Mouse (Mus musculus) MN1 (cell line): ENCODE measurements at regions not wholly inside any gene's neighbourhood (a gene's known extent, or its start where the extent isn't known, plus 50 kb on each side); places are given as distances from the start of the nearest gene placed in this dataset.

Source experiments
- DNase-seq: peaks from one replicate; pipeline ENCODE4 v3.0.0-alpha.2; 2016; ENCODE audit warnings: low spot score

DNA sequence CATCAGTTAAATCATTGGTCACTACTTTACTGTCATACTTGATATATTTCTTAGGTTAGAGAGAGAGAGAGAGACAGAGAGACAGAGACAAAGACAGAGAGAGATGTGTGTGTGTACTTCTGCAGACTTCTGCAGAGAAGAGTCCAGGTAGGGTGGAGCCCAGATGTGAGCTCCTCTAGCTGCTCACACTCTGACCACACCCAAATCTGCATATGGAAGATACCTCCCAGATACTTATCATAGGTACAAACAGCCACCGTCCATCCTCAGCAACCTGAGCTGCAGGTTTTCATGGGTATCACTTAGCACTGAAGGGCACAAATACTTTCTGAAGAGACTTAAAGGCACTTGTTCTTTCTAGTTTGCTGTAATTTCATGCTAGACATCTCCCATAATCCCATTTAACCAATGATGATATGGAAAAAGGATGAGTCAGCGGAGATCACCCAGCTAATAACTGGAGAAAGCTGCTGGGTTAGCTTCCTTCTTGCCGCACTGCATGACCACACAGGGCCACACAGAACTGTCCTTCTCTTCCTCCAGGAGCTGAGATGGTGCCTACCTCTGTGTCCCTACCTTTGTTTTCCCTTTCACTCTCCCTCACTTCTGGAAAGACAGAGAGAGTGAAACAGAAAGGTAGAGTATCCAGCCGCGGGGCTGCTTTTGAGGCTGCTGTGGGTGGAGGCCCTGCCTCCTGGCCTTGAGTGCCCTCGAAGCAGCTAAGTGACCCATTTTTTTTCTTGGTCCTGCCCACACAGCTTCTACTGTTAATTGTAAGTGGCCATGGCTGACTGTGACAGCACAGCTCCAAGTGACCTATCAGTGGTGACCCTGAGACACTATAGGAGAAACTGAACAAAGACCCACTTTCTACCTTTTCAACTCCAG is 214.5 kb upstream of the Ankrd55 start:
- DNase-seq = no peak

DNA sequence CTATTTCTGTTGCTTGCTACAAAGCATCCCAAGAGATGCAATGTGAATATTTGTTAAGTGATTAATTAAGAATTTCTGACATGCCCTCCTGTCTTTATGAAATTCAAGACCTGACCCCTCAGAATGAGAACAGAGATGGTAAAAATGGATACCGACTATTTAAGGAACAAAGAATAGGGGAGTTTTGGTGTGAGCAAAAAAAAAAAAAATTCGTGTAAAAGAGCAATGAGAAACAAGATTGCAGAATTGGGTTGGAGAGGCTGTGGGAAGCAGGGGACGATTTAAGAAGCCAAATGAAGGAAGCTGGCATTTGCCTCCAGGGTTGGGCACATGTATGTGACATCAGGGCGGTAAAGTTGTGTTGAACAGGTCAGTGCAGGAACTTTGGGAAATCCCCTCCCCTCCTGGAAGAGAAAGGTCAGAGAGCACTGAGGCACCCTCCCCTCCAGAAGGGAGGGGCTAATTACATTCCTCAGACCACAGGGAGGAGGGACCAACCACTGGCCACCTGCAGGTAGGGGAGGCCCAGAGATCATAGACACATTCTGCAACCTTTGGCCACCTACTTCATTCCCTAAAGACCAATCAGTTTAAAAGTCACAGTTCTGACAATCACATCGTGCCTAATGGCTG is 212.3 kb upstream of the Ankrd55 start:
- DNase-seq = no peak

GRCm38 (mm10) chr13:112078088-112078487 is 210.2 kb upstream of the Ankrd55 start:
- DNase-seq = no peak

GRCm38 (mm10) chr13:112081935-112082334 is 206.3 kb upstream of the Ankrd55 start:
- no peak for DNase-seq

GRCm38 (mm10) chr13:112084484-112085278 is 203.6 kb upstream of the Ankrd55 start:
- DNase-seq = no peak

GRCm38 (mm10) chr13:112088312-112088771 is 199.9 kb upstream of the Ankrd55 start:
- DNase-seq = peak; percentile 46

DNA sequence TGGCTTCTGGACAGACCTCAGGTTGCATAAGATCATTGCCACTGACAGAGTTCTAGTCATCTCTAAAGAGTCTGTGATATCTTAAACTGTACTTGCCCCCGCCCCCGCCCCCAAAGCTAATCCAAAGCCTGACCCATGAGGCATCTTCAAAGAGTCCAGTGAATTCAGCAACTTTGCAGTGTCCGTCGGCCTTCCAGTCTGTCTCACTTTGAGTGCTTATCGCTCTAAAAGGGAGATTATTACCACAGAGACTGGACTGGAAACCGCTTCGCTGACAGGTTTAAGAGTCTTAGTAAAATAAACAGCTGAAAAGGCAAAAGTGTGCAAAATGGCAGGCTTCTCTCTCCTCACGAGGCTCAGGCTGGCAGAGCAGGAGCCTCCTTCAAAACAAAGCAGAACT is 197.5 kb upstream of the Ankrd55 start:
- no peak for DNase-seq

DNA sequence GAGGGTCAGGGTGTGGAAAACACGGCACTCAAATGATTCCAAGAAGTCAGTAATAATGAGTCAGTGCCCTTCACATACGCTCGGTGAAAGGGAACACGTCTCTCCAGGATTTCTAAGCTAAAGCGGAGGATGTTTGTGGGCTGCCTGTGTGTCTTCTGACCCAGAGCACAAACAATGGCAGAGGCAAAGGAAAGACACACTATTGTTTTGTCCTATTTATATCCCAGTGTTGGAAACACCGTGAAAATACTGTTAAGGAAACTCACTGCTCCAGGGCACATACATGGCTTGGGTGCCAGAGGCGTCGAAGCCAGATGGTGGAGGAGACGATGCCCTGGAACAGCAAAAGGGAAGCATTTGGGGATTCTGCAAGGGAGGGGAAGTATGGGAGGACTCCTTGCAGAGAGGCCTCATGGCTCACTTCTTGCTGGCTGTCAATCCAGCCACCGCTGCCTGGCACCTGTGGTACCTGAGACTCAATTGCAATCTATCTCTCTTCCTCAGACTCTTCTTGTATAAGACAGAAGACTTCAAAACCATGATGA is 192.6 kb upstream of the Ankrd55 start:
- DNase-seq = no peak

DNA sequence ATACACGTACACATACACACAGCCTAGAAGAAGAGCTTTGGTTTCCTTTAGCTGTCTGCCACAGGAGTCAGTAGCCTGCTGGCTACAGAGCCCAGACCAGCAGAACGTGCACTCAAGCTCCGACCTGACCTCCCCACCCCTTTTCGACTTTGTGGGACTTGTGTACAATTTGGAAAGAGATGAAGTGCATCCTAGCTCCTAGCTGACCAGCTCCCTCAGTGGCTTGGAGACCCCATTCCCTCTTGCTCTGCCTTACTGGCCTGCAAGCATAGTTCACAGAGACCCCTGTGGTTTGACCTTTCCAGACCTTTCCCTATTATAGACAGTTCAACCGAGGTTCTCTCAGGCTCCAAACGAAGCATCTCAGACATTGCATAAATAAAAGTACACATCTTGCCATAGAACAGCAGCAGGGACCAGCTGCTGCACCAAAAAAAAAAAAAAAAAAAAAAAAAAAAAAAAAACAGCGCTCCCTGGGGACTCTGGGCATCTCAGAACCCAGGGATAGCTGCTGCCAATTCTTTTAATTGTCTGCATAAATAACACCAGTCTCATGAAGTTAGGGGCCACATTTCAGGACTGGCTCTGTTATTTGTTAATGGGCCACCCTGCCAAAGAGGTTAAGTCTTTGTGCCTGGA is 188.2 kb upstream of the Ankrd55 start:
- peak; percentile 74 for DNase-seq

DNA sequence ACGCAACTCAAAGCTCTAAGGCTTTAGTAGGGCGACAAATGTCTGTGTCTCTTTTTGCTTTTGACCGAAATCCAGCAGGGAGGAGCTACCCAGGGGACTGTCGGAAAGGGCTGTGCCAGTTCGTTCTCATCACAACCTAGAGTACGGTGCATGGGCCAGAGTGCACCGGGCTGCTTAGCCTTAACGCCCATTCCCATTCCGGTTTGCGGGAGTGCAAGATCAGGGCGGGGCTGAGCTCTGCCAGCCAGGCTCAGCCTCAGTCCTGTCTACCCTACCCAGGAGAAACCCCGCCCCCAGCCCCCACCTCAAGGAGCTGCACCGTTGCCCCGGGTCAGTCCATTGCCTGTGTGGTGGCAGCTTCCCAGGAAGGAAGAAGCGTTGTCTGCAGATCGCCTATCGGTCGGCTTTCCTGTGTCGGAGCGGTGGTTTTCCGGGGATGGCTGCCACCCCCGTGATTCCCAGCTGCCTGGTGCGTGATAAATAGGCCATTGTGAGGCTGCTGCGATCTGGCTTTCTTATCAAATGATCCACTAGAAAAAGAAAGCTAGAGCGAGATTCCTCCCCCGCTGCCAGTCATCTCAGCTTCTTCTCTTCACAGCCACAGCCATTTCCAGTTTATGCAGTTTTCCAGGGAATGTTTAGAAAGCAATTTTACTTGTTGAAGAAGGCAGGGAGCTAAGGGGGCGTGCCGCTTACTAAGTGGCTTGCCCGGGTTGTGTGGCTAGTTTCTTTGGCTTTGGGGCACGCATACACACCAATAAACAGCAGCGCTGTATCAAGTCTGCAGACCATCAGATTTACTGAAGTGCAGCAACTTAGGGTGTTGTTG is 187.4 kb upstream of the Ankrd55 start:
- DNase-seq = peak; percentile 79

- DNase-seq = no peak
Measured at GRCm38 (mm10) chr13:112101421-112101756, 186.9 kb upstream of the Ankrd55 start.

GRCm38 (mm10) chr13:112105953-112106352 is 182.3 kb upstream of the Ankrd55 start:
- no peak for DNase-seq

- no peak for DNase-seq
Measured at GRCm38 (mm10) chr13:112114741-112115201, 173.5 kb upstream of the Ankrd55 start.

DNA sequence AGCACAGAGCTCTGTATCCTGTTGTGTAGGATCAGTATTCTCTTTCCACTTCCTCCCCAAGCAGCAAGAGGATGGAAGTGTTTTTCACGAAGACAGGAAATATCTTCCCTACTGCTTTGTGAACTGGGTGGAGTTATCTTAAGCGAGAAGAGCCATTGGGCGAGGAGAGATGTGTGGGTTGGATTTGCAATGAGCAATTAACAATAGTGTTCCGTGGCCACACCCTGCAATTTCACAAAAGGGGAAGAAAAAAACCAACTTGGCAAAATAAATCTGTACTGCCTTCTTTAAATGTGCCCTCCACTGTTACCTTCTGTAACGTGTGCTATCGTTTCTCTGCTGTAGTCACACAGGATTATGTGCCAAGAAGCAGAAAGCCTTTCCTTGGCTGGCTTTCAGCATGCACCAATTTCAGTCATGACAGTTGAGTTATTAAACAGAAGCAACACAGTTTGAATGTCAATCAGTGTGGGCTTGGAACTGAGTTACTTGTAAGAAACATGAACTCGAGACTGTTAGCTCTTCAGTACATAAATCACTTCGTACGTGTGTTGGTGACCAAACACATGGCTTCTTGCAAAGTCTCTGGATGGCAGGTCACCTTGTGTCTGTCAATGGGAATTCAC is 172.0 kb upstream of the Ankrd55 start:
- no peak for DNase-seq

- DNase-seq = no peak
Measured at GRCm38 (mm10) chr13:112118564-112118963, 169.7 kb upstream of the Ankrd55 start.

DNA sequence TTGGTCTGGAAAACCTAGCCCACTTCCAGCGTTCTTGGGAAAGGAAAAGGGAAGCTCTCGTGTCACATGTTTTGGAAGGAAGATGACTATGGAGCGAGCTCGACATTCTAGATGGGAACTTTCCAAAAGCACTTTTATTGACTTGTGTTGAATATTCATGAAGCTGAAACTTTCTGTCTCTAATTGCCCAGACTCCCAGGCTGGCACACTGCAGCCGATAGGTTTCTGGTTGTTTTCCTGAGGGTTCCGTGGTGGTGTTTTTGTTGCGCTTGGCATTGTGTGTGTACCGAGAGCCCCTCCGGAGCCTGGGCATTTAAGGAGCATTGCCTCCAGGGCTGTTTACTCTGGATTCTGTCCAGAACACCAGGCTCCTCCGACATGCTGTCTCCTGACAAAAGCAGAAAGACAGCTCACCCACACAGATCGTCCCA is 168.6 kb upstream of the Ankrd55 start:
- DNase-seq = no peak

DNA sequence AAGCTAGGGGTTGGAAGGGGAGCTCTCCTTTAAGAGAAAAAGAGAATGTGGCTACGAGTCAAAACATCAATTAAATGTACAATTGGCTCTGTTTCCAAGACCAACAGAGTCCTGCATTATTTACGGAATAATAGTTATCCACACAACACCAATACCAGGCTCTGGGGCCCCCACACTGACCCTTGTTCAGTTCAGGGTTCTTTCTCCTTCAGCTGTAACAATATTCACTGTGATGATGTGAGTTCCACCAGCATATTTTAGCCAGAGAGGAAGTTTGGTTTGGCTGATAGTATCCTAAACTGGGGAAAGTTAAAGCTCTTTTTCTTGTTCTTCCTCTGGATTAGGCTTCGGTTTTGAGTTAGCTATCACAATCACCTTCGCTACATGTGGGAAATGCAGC is 167.9 kb upstream of the Ankrd55 start:
- no peak for DNase-seq

DNA sequence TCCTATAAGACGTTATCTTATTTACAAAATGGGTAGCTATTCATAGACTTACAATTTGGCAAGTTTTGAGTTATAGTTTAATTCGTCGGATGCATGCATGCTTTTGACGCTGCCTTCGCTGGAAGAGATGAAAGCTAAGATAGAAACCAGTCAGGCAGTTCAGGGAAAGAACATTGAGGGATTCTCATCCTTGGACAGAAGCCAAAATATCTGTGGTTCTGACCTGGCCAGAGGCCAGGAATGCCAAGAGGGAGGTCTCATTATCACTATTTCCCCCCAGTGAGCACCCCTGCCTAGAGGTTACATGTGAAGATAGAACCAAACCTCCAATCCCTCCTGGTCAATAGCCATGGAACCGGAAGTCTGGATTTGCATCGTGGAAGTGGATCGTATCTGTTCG is 167.1 kb upstream of the Ankrd55 start:
- DNase-seq = no peak

DNA sequence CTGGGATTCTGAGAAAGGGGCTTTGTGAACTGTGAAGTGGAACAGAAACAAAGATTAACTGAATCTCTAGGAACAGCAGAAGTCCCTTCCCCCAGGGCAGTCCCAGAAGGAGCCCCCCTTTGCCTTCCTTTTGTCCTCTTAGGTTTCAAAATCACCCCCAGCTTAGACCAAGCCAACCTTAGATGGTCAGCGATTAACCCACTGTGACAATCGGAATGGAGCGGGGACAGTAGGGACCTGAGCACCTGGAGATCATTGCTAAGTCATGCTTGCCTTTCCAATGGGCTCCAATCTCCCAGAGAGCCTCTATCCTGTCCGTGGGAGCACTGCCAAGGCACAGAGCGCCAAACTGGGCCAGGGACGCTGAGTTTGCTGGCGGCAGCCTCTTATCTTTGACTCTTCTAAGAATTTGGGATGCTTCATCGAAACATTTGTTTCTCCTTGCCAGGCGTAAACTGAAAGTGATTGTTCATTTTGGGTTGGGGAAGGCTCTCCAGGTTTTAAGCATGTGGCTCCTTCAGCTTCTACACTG is 165.3 kb upstream of the Ankrd55 start:
- DNase-seq = no peak
